Mouse (Mus musculus) testis, adult 2 months (tissue): ENCODE data around the gene Ifi211.
"Not testable (repeated sequence)": the region's sequence is repeated elsewhere in the genome, so short reads cannot be mapped to it uniquely, and the experiment has no call there.

Source experiments
- CTCF ChIP-seq: fragments of 200-500 bp; IDR thresholded peaks from 2 replicates; pipeline ENCODE4 v1.5.1; 2012; ENCODE audit warnings: low read depth, mild to moderate bottlenecking, inconsistent platforms, low read length, moderate library complexity; ENCODE audit not compliant: control insufficient read depth, insufficient read depth, insufficient replicate concordance
- POLR2A ChIP-seq: fragments of 200-500 bp; IDR thresholded peaks from 2 replicates; pipeline ENCODE4 v1.6.1; 2012; ENCODE audit warnings: low read depth, mild to moderate bottlenecking, inconsistent platforms, low read length, moderate library complexity; ENCODE audit not compliant: control insufficient read depth

DNA sequence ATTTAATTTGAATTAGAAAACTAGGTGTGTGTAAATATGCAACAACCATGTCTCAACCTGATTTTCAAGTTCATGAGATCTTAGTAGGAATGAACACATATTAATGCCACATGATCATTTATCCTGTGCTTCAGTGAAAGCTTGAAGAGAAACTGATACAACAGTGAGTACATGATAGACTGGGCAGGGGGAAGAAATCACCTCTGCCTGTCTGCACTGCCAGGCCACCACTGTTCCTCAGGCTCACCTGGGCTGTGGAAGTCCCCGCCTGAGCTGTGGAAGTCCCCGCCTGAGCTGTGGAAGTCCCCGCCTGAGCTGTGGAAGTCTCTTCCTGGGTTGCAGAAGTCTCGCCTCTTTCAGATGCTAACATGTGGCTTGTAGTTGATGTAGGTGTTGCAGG is 7.0 kb downstream of the Ifi211 start:
- not testable (repeated sequence) for TF ChIP-seq CTCF, POLR2A
